Mouse (Mus musculus): ENCODE results near the gene Arl5c.

The Arl5c gene

GRCm38 (mm10) chr11:97994539-97995100 lies 1.4 kb downstream of the Arl5c start:
- DNase-seq (ENCODE audit: low spot score): no peak

GRCm38 (mm10) chr11:97988530-97989096 lies 7.4 kb downstream of the Arl5c start:
- peak; percentile 85 for DNase-seq (ENCODE audit: low spot score)

- DNase-seq (ENCODE audit: low spot score): peak; percentile 98
These were observed 8.1 kb downstream of the Arl5c start for GRCm38 (mm10) chr11:97987551-97988526.

GRCm38 (mm10) chr11:97986738-97987465 lies 9.1 kb downstream of the Arl5c start:
- DNase-seq (ENCODE audit: low spot score): no peak

DNA sequence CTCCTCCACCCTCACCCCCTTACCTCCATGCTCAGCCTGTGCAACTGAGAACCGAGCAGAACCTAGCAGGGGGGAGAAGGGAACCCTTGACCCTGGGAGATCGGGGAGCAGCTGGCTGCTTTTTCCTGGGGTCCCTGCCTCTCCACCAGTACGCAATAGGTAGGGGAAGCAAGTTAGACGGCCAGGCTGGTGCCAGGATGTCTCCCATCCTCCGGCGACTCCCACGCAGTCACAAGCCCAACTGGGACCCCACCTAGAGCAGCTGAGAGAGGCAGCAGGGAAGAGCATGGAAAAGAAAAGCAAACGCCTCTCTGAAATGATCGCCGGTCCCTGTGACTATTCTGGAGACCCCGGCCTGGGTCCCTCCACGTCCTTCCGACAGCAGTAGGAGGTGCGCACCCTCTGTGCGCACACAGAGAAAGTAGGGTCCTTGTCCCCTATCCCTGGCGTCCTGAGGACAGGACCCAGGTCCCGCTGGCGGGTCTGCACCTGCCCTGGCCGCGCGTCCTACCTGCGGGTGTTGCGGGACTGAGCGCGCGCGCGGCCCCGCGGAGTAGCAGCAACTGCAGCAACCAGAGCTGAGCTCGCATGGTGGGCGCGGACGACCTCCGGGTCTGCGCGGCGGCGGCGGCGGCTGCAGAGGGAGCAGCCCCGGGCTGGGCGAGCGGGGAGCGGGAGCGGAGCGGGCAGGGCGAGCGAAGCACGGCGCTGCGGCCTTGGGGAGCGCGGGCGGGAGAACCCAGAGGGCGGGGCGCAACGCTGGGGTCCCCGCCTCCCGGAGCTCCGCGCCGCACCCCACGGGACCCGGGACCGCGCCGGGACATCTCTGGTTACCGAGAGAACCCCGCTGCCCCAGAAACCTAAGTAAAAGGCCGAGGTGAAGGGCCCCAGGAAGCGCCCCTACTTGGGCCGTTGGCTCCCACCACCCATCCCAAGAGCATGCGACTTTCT lies 10.0 kb downstream of the Arl5c start, which contains the start of gene Plxdc1:
TSS of gene Plxdc1 (minus strand) at position 718 of the 951 bp plus-strand sequence.
- DNase-seq (ENCODE audit: low spot score): no peak

GRCm38 (mm10) chr11:97983983-97984382 lies 12.0 kb downstream of the Arl5c start:
- DNase-seq (ENCODE audit: low spot score): no peak

GRCm38 (mm10) chr11:97983506-97983905 lies 12.5 kb downstream of the Arl5c start:
- no peak for DNase-seq (ENCODE audit: low spot score)

DNA sequence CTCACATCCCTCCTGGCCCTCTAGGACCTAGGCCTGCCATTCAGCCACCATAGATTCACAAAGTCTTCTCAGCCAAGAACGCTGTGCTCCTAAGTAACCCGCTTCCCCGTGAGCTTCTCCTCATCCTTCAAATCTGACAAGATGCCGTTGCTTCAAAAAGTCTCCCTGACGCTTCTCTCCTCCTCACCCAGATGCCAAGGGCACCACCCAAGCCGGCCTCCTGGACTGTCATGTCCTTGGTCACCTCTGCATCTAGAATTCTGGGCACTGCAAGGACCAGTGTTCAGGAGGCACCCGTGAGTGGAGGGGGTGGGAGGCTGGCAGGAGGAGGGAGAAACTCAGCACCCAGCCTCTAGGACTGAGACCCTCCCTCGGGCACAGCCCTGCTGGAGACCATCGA lies 13.3 kb downstream of the Arl5c start:
- DNase-seq (ENCODE audit: low spot score): no peak

DNA sequence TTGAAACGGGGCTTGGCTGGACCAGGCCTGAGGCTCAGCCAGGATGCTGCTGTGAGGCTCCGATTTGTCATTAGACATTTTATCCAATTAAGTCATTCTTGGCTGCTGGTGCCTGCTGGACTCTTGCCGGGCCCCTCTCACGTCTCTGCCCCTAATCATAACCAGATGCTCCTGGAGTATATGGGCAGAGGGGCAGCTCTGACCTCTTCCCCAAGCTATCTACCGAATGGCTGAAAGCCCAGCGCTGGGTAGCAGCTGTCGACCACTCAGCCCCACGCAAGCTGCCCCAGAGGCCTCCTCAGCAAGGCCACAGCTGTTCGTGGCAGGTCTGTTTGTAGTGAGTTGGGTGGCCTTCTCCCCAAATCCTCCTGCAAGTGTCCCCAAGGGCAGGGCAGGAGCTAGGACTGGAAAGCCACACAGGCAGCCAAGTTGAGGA lies 15.4 kb downstream of the Arl5c start:
- DNase-seq (ENCODE audit: low spot score): no peak

DNA sequence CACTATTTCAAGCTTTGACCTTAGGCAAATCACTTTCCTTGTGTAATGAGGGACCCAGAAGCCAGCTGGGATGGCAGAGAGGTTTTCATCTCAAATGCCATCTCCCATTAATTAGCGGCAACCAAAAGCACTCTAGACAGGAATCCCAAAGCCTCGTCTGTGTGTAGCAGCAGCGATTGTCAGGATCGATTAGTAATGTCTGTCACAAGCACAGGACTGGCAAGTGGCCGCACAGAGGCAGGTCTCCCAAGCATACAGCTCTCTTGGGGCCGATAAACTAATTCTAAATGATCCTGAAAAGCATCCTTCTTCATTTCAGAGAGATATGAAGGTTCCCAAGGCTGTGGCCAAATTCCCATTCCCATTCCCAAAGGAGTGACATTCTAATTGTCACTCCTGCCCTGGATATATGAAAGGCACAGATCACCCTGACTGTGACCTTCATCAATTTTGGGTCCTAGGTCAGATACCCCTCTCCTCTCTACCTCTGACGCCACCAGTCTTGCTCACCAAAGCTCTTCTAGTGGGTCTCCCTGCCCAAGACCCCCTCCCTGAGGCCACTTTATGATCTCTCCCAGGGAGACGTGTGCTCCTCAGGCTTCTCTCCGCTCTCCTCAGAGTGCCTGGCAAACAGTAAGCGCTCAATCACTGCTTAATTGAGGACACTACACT lies 16.0 kb downstream of the Arl5c start:
- DNase-seq (ENCODE audit: low spot score): no peak

GRCm38 (mm10) chr11:97978392-97978791 lies 17.6 kb downstream of the Arl5c start:
- no peak for DNase-seq (ENCODE audit: low spot score)

DNA sequence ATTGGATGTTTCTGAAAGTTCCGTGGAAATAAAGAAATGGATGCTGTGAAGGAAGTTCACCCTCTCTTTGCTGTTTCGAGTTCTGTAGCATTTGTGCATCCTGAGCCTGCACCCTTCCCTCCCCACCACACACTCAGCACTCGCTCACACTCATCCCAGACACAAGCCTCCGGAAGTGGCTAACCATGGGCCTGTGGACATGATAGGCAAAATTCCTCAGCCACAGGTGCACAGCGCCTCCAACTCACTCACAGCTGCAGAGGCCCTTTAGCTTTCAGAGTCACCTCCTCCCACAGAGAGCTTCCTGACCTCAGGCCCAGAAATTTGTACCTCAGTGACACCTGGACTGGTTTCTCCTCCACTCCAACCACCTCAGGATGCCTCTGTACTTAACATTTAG lies 18.2 kb downstream of the Arl5c start:
- DNase-seq (ENCODE audit: low spot score): no peak

DNA sequence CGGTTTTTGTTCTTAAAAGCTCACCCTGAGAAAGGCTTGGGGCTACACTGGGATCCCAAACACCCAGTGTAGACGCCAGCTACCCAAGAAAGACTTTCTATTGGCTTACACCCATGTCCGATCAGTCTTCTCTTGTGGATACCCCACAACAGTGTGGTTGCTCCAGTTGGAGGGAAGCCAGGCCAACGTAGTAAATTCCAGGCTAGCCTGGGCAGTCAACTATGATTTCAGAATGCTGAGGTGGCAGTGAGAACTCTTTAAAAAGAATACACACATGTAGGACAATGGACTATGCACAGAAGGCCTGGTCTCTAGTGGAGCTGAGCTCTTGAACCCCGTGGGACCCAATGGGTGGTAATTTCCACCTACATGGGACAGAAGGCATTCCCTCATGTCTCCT lies 21.2 kb downstream of the Arl5c start:
- no peak for DNase-seq (ENCODE audit: low spot score)

- no peak for DNase-seq (ENCODE audit: low spot score)
These were observed 21.8 kb downstream of the Arl5c start for GRCm38 (mm10) chr11:97974141-97974540.

- no peak for DNase-seq (ENCODE audit: low spot score)
These were observed 23.5 kb downstream of the Arl5c start for GRCm38 (mm10) chr11:97972434-97972833.

- peak; percentile 59 for DNase-seq (ENCODE audit: low spot score)
These were observed 24.7 kb downstream of the Arl5c start for GRCm38 (mm10) chr11:97971232-97971631.

DNA sequence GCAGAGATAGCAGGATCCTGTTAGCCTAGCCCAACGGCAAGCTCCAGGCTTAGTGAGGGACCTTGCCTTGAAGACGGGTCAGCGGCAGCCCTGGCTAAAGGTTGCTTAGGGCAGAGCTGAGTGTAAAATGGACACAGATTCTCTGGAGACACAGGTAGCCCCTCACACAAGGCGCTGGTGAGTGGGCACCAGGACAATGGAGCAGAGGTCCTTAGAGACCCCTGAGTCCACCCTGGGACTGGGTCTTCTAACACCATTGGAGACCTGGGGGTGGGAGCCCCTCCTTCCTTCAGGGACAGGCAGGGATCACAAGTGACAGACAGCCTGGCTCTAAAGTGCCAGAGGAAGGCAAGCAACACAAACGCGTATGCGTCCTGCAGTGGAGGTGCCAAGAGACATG lies 25.2 kb downstream of the Arl5c start:
- DNase-seq (ENCODE audit: low spot score): no peak

DNA sequence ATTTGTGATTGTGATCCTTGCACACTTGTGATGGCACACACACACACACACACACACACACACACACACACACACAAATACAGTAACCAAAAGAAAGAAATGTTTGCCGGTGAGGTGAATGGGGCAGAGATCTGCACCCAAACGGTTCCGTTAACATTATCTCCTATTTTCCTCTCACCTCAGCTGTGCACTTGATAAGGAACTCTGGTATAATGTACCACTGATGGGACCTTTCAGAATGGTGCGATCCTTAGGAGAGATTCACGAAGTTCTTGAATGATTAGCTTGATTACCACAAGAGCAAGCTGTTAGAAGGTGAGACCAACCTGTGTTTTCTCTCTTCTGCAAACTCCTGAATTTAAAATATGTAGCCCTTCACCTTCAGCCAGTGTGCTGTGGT lies 27.6 kb downstream of the Arl5c start:
- no peak for DNase-seq (ENCODE audit: low spot score)

- DNase-seq (ENCODE audit: low spot score): no peak
These were observed 28.9 kb downstream of the Arl5c start for GRCm38 (mm10) chr11:97967114-97967513.

- no peak for DNase-seq (ENCODE audit: low spot score)
These were observed 35.1 kb downstream of the Arl5c start for GRCm38 (mm10) chr11:97960907-97961306.

DNA sequence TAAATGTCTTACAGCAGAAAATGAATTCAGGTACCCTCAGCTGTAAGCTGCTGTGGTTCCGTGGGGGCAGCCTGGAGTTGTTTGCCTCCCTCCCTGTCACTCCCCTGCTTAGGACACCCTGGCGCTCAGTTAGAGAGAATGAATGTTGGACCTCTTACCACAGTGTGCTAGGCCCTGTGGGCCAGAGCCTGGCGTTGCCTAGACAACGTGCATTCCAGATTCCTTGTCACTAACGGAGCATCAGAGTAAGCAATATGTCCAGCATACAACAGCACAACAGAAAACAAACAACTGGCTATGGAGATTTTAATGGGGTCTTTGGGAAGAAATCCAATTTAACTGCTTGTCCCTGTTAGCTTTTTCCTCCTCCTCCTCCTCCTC lies 36.7 kb downstream of the Arl5c start:
- no peak for DNase-seq (ENCODE audit: low spot score)

All from layer of hippocampus, adult 9-10 months (tissue).